Mouse (Mus musculus): Measurements from ENCODE around the gene Timm44. TPM values are rescaled to one million over a fixed set of nuclear protein-coding genes. Genes with fewer than 3 reads are reported as not detected.

The Timm44 gene
- total RNA-seq, 2 experiments from 2014 or later: 66.1 to 72.6 TPM

GRCm38 (mm10) chr8:4250306-4250970 is 25.3 kb downstream of the Timm44 start:
- DNase-seq (ENCODE audit: extremely low spot score in 1 of 2, low spot score in 2 of 2): peak; percentile 86 to 88
- TF ChIP-seq CTCF (IDR thresholded peaks at IDR 0.05): peak; percentile 93
- intact Hi-C loops (cut with DNase I): no loop called here
- Histone ChIP-seq H3K27ac (no peak overlapping the region), H3K4me3 (no peak overlapping the region)

DNA sequence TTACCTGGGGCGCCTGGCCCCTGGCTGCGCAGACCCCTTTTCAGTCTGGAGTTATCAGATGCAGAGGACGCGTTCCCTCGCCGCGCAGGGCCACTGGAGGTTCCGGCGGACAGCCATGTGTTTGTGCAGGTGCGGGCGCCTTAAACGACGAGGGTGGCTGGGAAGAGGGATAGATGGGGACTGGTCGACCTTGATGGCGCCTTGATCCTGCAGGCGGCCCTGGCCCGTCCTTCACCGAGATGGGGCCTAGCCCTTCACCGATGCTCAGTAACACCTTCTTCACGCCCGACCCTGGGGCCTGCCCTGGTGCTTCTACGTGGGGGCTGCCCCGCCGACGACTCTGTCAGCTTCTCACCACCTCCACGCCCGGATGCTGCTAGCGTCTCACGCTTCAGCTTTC is 26.5 kb downstream of the Timm44 start:
- peak overlapping the region; percentile 33; the same call in 1 of the 2 replicates for H3K27ac ChIP-seq
- H3K4me3 ChIP-seq: no peak overlapping the region
- intact Hi-C loops (cut with DNase I): loop anchor here (2.0 kb wide), 1 partner anchor 34 kb away; no protein-coding TSS in a partner anchor
- no peak for TF ChIP-seq CTCF (IDR thresholded peaks at IDR 0.05)
- DNase-seq (ENCODE audit: extremely low spot score in 1 of 2, low spot score in 2 of 2): no peak

DNA sequence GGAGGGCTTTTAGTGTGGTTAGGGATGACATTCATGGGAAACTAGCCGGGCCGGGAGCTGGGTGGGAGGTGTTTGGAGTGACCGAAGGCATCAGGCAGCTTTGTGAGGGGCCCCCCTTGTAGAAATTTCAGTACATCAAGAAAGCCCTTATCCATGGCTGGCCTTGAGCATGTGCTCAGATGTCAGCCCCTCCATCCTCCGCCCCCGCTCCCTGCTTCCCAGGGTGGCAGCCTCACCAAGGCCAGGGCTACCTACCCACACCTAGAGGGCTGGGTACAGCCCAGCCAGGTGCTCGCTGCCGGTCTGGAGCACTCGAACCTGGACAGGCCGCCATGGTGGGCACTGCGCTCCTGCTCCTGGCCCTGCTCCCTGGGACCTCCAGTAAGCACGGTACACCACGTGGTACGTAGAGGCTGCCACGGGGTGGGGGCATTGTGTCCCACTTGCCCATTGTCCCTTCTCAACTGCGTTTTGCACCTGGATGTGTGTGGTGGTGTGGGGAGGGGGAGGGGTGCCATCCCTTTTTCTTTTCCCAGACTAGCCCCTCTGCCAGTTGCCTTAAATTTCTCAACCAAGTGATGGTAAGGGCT is 27.7 kb downstream of the Timm44 start, which contains the start of gene Tgfbr3l:
TSS of gene Tgfbr3l (plus strand) at position 264 of the 590 bp plus-strand sequence.
- no peak for DNase-seq (ENCODE audit: extremely low spot score in 1 of 2, low spot score in 2 of 2)
- Histone ChIP-seq H3K4me3 (no peak within 1 kb of the TSS), H3K27ac (peak within 1 kb of the TSS; percentile 33; the same call in 1 of the 2 replicates)
- TF ChIP-seq CTCF (IDR thresholded peaks at IDR 0.05): no peak
- intact Hi-C loops (cut with DNase I): loop anchor here (2.0 kb wide), 1 partner anchor 33 kb away; no protein-coding TSS in a partner anchor

DNA sequence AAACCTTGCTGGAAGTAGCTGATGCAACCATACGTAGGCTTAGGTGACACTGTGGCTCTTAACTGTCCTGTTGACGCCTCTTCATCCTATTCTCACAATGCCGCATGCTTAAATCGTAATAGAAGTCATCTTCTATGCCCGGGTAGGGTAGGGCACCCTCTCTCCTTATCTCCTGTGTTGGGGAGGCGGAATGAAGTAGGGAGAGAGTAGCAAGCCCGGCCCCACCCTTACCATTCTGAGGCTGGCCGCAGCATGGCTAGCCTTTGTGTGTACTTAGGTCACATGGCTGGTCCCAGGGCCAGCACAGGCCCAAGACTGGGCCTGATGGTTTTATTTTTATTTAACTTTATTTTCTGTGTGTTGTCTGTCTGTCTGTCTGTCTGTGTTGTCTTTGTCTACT is 28.5 kb downstream of the Timm44 start:
- Histone ChIP-seq H3K4me3 (no peak overlapping the region), H3K27ac (no peak overlapping the region)
- no peak for DNase-seq (ENCODE audit: extremely low spot score in 1 of 2, low spot score in 2 of 2)
- TF ChIP-seq CTCF (IDR thresholded peaks at IDR 0.05): no peak
- intact Hi-C loops (cut with DNase I): no loop called here

DNA sequence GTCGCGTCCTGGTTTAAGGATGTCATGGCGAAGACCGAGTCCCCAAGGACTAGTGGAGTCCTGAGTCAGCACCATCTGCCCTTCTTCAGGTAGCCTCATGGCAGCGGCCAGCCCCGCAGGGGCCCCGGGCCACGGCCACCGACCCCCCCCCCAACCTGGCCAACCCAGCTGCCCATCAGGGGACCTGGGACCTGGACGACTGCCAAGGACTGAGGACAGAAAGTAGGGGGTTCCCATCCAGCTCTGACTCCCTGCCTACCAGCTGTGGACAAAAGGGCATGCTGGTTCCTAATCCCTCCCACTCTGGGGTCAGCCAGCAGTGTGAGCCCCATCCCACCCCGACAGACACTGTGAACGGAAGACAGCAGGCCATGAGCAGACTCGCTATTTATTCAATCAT is 30.0 kb downstream of the Timm44 start:
- H3K27ac ChIP-seq: no peak overlapping the region
- no peak for TF ChIP-seq CTCF (IDR thresholded peaks at IDR 0.05)
- DNase-seq (ENCODE audit: extremely low spot score in 1 of 2, low spot score in 2 of 2): no peak
- no peak overlapping the region for H3K4me3 ChIP-seq
- intact Hi-C loops (cut with DNase I): no loop called here

GRCm38 (mm10) chr8:4245061-4245460 is 30.7 kb downstream of the Timm44 start:
- no peak for DNase-seq (ENCODE audit: extremely low spot score in 1 of 2, low spot score in 2 of 2)
- Histone ChIP-seq H3K4me3 (no peak overlapping the region), H3K27ac (no peak overlapping the region)
- intact Hi-C loops (cut with DNase I): no loop called here
- no peak for TF ChIP-seq CTCF (IDR thresholded peaks at IDR 0.05)

- no peak for DNase-seq (ENCODE audit: extremely low spot score in 1 of 2, low spot score in 2 of 2)
- intact Hi-C loops (cut with DNase I): loop anchor here (2.0 kb wide), 1 partner anchor 13 kb away; the partner anchor contains the start of gene Snapc2
- Histone ChIP-seq H3K27ac (peak overlapping the region; percentile 94), H3K4me3 (peak overlapping the region; percentile 96)
- TF ChIP-seq CTCF (IDR thresholded peaks at IDR 0.05): no peak
Measured at GRCm38 (mm10) chr8:4239193-4239890, 36.4 kb downstream of the Timm44 start.

GRCm38 (mm10) chr8:4238434-4239192 is 37.1 kb downstream of the Timm44 start, which contains the start of the genes Map2k7 and Gm49320:
Map2k7 (plus strand) TSS chr8:4238740.
Gm49320 (plus strand) TSS chr8:4238865.
- intact Hi-C loops (cut with DNase I): loop anchor here (2.0 kb wide), 1 partner anchor 14 kb away; the partner anchor contains the start of gene Snapc2

DNA sequence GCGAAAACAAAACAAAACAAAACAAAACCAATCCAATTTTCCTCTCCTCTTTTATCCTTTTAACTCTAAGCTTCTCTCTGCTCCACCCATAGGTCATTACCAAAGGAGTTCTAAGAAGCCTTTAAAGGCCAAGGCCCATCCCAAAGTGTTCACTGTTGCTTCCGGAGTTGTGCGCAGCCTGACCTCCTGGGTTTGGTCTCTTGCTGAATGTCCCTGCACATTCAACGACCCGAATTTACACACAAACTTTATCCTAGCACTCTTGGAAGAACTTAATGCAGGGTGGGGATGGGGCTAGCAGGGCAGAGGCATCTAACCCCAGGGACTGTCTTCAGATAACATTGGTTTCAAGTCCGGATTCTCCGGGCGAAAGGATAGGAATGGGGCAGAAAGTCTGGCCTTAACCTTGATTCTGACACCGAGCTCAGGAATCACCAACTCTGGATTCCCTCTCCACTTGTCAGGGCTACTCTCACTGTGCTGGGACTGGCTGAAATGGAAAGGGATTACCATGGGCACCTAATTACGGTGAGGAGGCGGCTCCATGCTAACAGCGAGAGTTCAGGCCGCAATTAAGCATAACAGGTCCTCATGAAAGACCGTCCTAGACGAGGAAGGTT is 37.8 kb downstream of the Timm44 start:
- DNase-seq (ENCODE audit: extremely low spot score in 1 of 2, low spot score in 2 of 2): no peak
- intact Hi-C loops (cut with DNase I): loop anchor here (2.0 kb wide), 1 partner anchor 15 kb away; the partner anchor contains the start of gene Snapc2

More at GRCm38 (mm10) chr8:4238434-4239192, 37.1 kb downstream of the Timm44 start, which contains the start of the genes Map2k7 and Gm49320:
- peak within 1 kb of the TSS; percentile 94 for H3K27ac ChIP-seq
- peak within 1 kb of the TSS; percentile 96 for H3K4me3 ChIP-seq
- peak; percentile 100 for DNase-seq (ENCODE audit: extremely low spot score in 1 of 2, low spot score in 2 of 2)
- TF ChIP-seq CTCF (IDR thresholded peaks at IDR 0.05): peak; percentile 69

DNA sequence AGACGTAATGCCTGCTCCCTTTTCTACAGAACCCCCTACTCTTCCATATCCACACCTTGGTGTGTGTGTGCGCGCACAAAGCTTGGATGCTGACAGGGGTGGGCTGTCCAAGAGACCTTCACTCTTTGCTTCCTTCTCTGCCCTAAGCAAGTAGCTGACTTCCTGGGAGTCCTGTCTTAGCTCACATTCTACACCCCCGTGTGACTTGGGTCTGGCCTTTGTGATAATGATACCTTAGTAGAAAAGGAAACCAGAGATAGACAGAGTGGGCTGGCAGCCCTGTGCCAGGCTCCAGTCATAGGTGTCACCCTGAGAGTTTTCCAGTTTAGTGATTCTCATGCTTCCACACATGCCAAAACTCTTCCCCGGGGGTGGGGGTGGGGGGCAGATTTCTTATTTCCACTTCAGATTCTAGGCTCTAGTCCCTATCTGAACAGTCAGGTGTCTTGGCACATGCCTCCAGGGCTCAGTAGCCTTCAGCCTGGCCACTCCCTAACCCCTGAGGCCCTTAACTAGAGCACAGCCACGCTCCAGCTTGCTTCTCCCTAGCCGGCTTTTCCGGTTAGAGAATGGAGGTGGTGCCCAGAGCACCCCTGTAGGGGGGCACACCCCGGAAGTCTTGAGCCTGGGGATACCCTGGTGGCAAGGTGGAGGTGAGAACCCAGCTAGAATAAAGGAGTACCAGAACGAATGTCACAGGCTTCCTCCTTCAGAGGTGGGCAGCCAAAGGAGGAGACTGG is 44.9 kb downstream of the Timm44 start:
- H3K27ac ChIP-seq: no peak overlapping the region
- intact Hi-C loops (cut with DNase I): no loop called here
- no peak for TF ChIP-seq CTCF (IDR thresholded peaks at IDR 0.05)
- H3K4me3 ChIP-seq: no peak overlapping the region
- DNase-seq (ENCODE audit: extremely low spot score in 1 of 2, low spot score in 2 of 2): no peak

More for the DNA sequence above, 37.8 kb downstream of the Timm44 start:
- Histone ChIP-seq H3K4me3 (peak overlapping the region; percentile 96), H3K27ac (peak overlapping the region; percentile 94)
- TF ChIP-seq CTCF (IDR thresholded peaks at IDR 0.05): no peak

Measured in left cerebral cortex, adult 2 months (tissue).